Mouse (Mus musculus) lung, postnatal 0 days (tissue): Measurements from ENCODE around the gene Usmg5.

Source experiments
- CTCF ChIP-seq: IDR thresholded peaks from 2 replicates; pipeline ENCODE4 v1.5.1; 2016; ENCODE audit warnings: antibody characterized with exemption, mild to moderate bottlenecking
- EP300 ChIP-seq: IDR thresholded peaks from 2 replicates; pipeline ENCODE4 v1.6.1; 2016; ENCODE audit warnings: antibody characterized with exemption, mild to moderate bottlenecking, control low read depth

DNA sequence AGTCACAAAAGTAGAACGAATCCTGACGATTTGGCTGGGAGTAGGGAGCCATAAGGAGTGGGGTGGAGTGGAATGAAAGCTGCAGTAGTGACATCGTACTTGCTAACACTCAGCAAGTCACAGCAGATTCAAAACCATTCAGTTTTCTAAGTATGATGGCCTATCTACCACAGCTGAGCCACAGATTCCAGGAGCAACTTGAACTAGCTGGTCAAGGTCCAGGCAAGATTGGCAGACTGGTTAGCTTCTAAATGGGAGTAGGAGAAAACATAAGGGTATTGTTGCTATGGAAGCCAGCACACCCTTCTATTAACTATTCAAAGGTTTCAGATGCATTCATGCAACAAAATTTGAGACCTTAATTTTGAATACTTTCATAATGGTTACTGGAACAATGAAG lies 2.2 kb downstream of the Usmg5 start:
- TF ChIP-seq CTCF = no peak
- TF ChIP-seq EP300 = no peak
